Mouse (Mus musculus) liver, adult 2 months (tissue): ENCODE measurements around the gene Garnl3.

Experiments
- CTCF ChIP-seq: fragments of 200-500 bp; IDR thresholded peaks from 2 replicates; pipeline ENCODE4 v1.5.1; 2011; ENCODE audit warnings: low read depth, low read length, control low read depth
- POLR2A ChIP-seq: fragments of 200-500 bp; IDR thresholded peaks from 2 replicates; pipeline ENCODE4 v1.6.1; 2011; ENCODE audit warnings: low read length, control low read depth; ENCODE audit not compliant: insufficient read depth; ENCODE audit errors: extremely low read depth

DNA sequence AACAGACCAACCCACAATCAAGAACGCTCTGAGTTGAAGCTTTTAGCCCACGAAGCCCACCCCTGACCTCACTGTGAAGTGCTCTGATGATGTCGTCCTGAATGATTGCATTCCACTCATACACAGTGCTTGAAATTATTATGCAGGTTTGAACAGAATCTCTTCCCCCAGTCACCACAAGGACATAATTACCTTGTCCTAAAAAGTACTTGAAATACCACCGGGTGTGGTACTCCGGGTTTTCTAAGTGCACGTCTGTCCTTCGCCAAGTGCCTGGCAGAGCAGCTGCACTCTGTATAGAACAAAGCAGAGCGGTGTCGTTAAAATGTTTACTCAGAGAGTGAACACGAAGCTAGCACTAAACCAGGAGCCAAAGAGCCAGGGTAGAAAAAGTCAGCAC is 77.5 kb downstream of the Garnl3 start:
- no peak for TF ChIP-seq POLR2A
- no peak for TF ChIP-seq CTCF
